Mouse (Mus musculus) layer of hippocampus, adult 8-10 months (tissue): ENCODE results near the gene D5Ertd579e. TPM values are rescaled to one million over a fixed set of nuclear protein-coding genes. Genes with fewer than 3 reads are reported as not detected.

Experiments used
- DNase-seq, 2 experiments: peaks; one replicate each; pipeline ENCODE4 v3.0.0; 2022; ENCODE audit warnings: low spot score in 2 of 2
- total RNA-seq, 4 experiments: library from RNA; stranded (reverse); gene quantifications; 2 replicates each; pipeline ENCODE4 v1.2.4; 2022

Gene D5Ertd579e
- total RNA-seq, 4 experiments from 2014 or later: 92.0 to 121 (median 95.2) TPM

GRCm38 (mm10) chr5:36570546-36571245 lies 125.1 kb downstream of the D5Ertd579e start:
- DNase-seq: no peak

- DNase-seq: no peak
Observed at GRCm38 (mm10) chr5:36570098-36570497, 125.7 kb downstream of the D5Ertd579e start.

GRCm38 (mm10) chr5:36568118-36568517 lies 127.7 kb downstream of the D5Ertd579e start:
- DNase-seq: no peak

GRCm38 (mm10) chr5:36567627-36568026 lies 128.2 kb downstream of the D5Ertd579e start:
- DNase-seq: no peak

DNA sequence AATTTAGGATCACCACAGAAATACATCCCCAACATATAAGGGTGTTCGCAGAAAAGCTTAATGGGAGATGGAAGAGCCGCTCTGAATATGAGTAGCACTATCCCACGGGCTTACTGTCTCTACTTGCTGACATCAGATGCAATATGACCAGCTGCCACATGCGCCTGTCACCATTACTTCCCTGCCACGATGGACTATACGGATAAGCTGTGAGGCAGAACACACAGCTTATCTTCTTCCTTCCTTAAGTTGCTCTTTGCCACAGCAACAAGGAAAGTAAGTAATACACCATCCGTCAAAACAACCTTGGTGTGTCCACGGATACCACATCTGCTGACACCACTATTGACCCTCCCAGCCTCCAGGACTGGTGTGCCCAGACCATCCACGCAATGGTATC lies 131.3 kb downstream of the D5Ertd579e start:
- no peak for DNase-seq

DNA sequence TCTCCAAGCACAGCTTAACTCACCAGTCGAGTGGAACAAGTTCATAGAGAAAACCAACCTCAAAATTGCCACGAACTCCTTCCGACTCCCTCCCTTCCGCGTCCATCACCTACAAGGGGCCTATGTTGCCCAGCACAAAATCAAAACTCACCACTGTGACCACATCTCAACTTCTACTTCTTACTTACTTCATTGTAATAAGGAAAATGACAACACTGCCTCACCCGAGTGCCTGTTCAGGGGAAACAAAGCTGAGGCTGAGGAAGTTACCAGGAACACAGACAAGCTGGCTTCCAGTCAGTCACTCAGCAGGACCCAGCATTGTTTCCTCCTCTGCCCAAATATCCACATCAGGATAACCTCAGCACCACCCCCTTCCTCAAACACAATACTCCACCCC lies 132.1 kb downstream of the D5Ertd579e start:
- no peak for DNase-seq

DNA sequence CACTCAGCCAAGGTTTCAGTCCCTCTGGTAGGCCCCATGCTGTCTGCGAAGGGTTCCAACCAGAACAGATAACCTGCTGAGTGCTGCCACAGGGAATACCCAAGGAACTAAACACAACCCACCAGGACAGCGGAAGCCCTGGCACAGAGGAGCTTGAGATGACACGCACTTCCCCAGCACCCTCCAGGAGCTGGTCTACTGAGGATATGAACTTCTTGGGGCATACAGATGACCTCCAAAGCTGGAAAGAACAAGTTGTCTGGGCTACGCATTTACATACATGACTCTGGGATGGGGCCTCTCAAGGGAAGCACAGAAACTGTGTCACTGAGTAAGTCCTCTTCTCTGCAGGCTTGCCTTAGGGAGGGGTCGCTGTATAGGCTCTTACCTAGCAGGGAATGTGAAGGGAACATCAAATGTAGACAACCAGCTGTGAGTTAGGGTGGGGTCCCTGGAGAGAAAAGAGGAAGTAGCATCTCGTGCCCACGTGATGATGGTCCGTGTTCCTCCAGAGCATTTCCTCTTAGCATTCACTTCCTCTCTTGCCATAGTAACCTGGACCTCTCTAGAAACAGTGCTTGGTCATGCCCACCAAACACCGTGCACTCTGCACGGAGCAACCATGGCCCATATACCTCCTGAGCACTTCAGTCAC lies 132.9 kb downstream of the D5Ertd579e start:
- DNase-seq: no peak

- no peak for DNase-seq
Observed at GRCm38 (mm10) chr5:36561509-36561908, 134.3 kb downstream of the D5Ertd579e start.

GRCm38 (mm10) chr5:36560490-36560889 lies 135.3 kb downstream of the D5Ertd579e start:
- DNase-seq: no peak

DNA sequence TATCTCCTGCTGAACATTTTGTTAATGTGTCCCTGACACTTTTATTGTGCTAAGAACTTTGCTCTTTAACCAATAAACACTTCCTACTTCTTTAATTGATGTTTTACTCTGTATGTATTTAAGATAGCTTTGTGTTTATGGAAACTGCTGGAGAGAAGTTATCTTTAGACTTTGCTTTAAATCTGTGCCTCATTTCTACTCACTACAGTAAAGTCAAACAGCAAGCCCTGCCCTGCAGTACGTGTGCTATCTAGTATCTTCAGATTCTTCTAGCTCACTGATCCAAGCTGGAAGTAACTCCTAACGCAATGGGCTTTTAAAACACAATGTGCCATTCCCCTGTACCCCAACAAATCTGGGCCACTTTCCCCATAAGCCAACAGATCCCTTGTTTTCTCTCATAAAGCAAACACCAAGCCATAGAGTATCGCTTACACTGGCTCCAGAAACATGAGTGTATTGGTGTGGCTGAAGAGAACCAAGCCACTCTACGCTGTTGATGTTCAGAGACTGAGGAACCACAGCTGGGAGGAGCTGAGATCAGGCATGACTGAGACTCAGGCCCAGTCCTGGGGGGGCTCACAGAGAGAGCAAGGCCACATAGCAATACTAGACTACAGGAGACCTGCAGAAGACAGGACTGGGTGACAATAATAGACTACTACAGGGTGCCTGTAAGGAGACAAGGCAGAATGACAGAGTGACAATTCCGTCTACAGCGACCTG lies 136.2 kb downstream of the D5Ertd579e start:
- no peak for DNase-seq

- no peak for DNase-seq
Observed at GRCm38 (mm10) chr5:36559106-36559505, 136.7 kb downstream of the D5Ertd579e start.

DNA sequence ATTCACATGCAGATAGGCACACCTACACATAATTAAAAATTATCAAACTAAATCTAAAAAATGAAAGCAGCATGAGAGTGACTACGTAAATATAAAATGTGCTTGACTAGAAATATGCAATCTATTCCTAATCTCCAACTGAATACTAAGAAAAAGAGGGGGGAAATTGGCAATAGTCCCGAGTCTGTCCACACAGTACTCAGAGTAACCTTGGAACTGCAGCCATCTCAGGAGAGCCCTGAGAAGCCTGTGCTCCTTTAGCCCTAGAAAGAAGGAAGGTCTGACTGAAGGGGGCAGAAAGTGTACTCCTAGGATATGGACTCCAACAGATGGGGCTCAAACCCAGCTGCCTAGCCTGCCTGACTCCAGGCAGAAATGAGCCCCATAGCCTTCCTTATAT lies 137.3 kb downstream of the D5Ertd579e start:
- no peak for DNase-seq

GRCm38 (mm10) chr5:36557584-36558308 lies 138.1 kb downstream of the D5Ertd579e start:
- no peak for DNase-seq

GRCm38 (mm10) chr5:36556906-36557305 lies 138.9 kb downstream of the D5Ertd579e start:
- DNase-seq: no peak

GRCm38 (mm10) chr5:36556289-36556688 lies 139.5 kb downstream of the D5Ertd579e start:
- no peak for DNase-seq

GRCm38 (mm10) chr5:36554496-36554895 lies 141.3 kb downstream of the D5Ertd579e start:
- no peak for DNase-seq

DNA sequence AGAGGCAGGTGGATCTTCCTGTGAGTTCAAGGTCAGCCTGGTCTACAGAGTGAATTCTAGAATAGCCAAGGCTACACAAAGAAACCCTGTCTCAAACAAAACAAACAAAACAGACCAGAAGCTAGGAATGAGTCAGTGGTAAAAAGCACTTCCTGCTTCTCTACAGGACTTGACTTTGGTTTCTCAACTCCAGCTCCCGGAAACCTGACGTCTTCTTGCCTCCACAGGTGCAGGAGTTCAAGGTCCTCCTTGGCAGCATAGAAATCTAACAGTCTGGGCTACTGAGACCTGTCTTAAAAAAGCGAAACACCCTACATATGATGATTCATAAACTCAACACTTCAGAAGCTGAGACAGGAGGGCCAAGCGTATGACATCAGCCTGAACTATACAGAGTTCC lies 141.9 kb downstream of the D5Ertd579e start:
- DNase-seq: no peak

- DNase-seq: no peak
Observed at GRCm38 (mm10) chr5:36553056-36553606, 142.7 kb downstream of the D5Ertd579e start.

DNA sequence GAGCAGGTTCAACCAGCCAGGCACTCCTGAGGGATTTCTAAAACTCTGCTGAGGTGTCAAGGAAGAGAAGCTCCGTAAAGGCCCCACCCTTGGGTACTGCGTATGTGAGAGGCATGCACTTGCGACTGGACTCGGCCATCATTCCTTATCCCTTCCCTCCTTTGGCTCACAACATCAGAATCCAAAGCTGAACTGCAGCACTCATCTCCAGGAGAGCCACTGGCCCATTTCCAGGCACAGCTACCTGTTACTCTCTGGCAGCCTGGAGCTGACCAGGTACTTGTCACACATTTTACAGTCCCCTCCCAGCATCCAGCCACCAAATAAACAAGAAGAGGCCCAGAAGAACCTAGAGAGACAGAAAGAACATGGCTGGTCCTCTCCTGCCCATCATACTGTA lies 143.4 kb downstream of the D5Ertd579e start:
- DNase-seq: no peak
